Mouse (Mus musculus) testis, adult 2 months (tissue): Measurements from ENCODE around the gene Spn. TPM values are rescaled to one million over a fixed set of nuclear protein-coding genes. Genes with fewer than 3 reads are reported as not detected.
"Not testable (repeated sequence)": the region's sequence is repeated elsewhere in the genome, so short reads cannot be mapped to it uniquely, and the experiment has no call there.

Experiments
- H3K27ac ChIP-seq: fragments of 200-500 bp; 2 replicates; pipeline ENCODE4 v1.5.1; 2012; ENCODE audit warnings: low read depth, low read length; ENCODE audit not compliant: control insufficient read depth, insufficient read depth
- H3K27me3 ChIP-seq: fragments of 200-500 bp; 2 replicates; pipeline ENCODE4 v1.6.1; 2012; ENCODE audit warnings: mild to moderate bottlenecking, low read length, moderate library complexity; ENCODE audit not compliant: control insufficient read depth, insufficient read depth
- H3K36me3 ChIP-seq: fragments of 200-500 bp; 2 replicates; pipeline ENCODE4 v1.6.1; 2012; ENCODE audit warnings: mild to moderate bottlenecking, low read length; ENCODE audit not compliant: control insufficient read depth, insufficient read depth
- H3K4me1 ChIP-seq: fragments of 200-500 bp; 2 replicates; pipeline ENCODE4 v1.6.1; 2012; ENCODE audit warnings: low read length; ENCODE audit not compliant: control insufficient read depth, insufficient read depth
- H3K4me3 ChIP-seq: fragments of 200-500 bp; 2 replicates; pipeline ENCODE4 v1.5.1; 2012; ENCODE audit warnings: low read depth, mild to moderate bottlenecking, low read length, moderate library complexity, mixed read lengths; ENCODE audit not compliant: control insufficient read depth
- CTCF ChIP-seq: fragments of 200-500 bp; IDR thresholded peaks from 2 replicates; pipeline ENCODE4 v1.5.1; 2012; ENCODE audit warnings: low read depth, mild to moderate bottlenecking, inconsistent platforms, low read length, moderate library complexity; ENCODE audit not compliant: control insufficient read depth, insufficient read depth, insufficient replicate concordance
- POLR2A ChIP-seq: fragments of 200-500 bp; IDR thresholded peaks from 2 replicates; pipeline ENCODE4 v1.6.1; 2012; ENCODE audit warnings: low read depth, mild to moderate bottlenecking, inconsistent platforms, low read length, moderate library complexity; ENCODE audit not compliant: control insufficient read depth
- polyA plus RNA-seq: library from polyadenylated mRNA; depleted of rRNA; stranded (reverse); fragments of >200 nt; gene quantifications from 2 replicates; pipeline ENCODE4 v1.2.3, GENCODE M21; 2012

Spn gene
- polyA plus RNA-seq, 1 experiment: 0.09 TPM

DNA sequence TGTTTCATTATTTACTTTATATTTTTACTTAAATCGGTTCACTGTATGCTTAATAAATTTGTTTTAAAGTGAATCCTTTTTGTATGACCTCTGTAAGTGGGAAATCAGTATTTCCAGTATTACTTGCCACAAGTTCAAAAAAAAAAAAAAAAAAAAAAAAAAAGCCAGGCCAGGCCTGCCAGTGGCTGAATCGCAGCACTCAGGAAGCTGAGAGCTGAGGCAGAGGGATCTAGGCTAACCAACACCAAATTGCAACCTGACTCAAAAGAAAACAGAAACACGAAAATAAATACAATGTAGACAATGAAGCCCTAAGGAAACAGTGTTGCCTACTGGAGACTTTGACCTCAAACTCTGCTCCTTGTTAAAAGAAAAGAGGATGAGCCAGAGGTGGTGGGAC is 43.7 kb downstream of the Spn start:
- TF ChIP-seq CTCF (no peak), POLR2A (no peak)
- H3K27me3 ChIP-seq: no peaks in the 10 kb centered on the region
- H3K4me3 ChIP-seq: no peak overlapping the region
- H3K36me3 ChIP-seq: no peaks in the 10 kb centered on the region
- H3K27ac ChIP-seq: no peak overlapping the region
- peaks cover 18% of the 10 kb centered on the region for H3K4me1 ChIP-seq

DNA sequence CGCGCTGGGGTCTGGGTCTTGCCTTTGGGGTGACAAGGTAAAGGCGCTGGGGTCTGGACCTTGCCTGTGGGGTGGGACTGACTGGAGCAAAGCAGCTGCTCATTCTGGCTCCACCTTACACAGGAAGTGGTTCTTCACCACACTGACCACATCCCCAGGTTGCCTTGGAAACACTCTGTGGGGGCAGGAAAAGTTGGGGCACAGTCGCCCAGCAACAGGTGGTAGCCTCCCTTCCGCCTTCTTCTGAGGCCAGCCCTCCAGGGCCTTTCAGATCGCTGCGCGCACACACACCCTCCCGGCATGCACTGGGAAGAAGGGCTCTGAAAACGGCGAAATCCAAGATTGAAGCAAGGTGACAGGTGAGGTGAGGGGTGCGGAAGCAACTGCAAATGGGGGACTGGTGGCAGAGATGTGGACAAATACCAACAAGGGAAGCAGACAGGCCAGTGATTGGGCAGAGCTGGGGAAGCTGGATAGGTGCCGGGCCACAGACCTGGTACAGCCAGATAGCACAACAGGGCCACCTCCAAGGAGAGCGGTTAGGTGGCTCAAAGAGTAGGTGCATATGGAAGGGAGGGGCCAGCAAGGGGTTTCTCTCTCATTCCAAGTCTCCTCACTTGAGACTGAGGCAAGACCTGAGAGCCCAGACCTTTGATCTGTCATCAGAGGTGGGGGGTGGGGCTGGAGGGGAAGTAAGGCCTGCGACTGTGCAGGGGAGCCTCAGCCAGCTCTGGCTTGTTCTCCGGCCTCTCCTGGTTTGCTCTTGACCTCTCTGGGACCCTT is 46.3 kb downstream of the Spn start, which contains the start of gene AI467606:
Gene AI467606, plus strand, starts transcription at position 246 of the 783 bp plus-strand sequence.
- Histone ChIP-seq H3K4me1 (peaks cover 19% of the 10 kb centered on the region), H3K4me3 (peak within 1 kb of the TSS; percentile 89), H3K27ac (peak within 1 kb of the TSS; percentile 71), H3K36me3 (no peaks in the 10 kb centered on the region), H3K27me3 (no peaks in the 10 kb centered on the region)
- 0 out of 2 replicates have a peak, but pooled peaks have one; percentile 24 for TF ChIP-seq POLR2A
- no peak for TF ChIP-seq CTCF

DNA sequence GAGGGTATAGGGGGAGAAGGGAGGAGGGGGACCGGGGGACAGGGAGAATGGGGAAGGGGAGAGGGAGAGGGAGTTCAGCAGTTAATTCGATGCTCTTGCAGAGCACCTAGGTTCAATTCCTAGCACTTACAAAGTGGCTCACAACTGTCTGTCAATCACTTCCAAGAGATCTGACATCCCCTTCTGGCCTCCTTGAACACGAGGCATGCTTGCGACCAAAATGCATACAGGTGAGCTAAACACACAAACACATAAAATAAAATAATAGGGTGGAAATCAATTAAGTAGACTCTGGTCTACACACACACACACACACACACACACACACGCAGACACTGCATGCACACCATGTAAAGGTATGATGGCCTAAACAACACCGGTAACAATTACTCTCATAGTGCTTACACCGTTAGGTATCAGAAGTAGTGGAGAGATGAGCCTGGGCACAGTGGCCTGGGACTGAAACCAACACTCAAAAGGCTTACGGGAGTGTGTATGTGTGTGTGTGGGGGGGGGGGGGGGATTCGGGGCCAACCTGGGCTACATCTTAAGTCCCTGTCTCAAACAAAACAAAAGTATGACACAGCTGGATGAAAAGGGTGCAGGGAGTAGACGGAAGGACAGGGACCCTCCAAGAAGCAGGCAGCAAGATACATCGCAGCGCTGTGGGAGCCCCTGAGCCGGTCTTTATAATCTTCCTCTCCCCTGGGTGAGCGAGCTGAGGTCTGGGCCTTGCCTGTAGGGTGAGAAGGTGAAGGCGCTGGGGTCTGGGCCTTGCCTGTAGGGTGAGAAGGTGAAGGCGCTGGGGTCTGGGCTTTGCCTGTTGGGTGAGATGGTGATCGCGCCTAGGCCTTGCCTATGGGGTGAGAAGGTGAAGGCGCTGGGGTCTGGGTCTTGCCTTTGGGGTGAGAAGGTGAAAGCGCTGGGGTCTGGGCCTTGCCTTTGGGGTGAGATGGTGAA is 47.2 kb downstream of the Spn start:
- TF ChIP-seq POLR2A (no peak), CTCF (no peak)
- peak overlapping the region; percentile 89 for H3K4me3 ChIP-seq

DNA sequence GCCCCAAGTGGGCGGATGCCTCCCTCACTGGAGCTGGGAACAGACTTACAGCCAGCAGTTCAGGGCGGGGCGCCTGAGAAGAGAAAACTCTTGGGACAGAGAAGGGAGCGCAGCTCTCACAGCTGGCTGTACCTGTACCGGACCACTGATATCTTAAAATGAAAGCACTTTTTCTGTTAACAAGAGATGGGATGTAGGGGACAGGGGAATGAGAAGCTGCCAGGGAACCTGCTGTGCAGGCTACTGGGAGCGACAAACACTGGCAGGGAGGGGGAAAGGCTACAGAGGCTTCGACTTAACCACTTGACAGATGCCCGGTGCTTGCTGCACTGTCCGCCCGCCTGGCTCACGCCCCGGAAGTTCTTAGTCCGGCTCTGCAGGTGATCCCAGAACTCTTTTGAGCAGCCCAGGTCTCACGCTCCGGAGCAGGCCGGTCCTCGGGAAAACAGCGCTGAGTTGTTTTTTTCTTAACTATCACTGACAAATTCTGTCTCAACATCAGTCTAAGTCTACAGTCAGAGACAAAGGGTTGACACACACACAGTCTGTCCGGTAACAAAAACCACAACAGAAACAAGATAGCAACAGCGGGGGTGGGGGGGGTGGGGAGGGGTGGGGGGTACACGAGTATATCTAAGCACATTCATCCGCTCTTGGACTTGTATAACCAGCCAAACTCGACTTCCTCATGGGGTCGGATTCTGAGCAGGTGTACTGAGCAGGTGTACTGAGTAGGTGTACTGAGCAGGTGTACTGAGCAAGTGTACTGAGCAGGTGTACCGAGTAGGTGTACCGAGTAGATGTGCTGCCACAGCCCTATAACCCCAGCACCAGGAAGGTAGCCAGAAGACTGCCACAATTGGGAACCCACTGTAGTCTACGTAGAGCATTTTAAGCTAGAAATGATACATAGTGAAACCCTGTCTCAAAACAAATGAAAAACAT is 48.5 kb downstream of the Spn start:
- H3K4me3 ChIP-seq: no peak overlapping the region
- H3K27me3 ChIP-seq: no peaks in the 10 kb centered on the region
- TF ChIP-seq POLR2A (no peak), CTCF (no peak)
- H3K27ac ChIP-seq: no peak overlapping the region
- peaks cover 19% of the 10 kb centered on the region for H3K4me1 ChIP-seq
- no peaks in the 10 kb centered on the region for H3K36me3 ChIP-seq

More for the DNA sequence above, 47.2 kb downstream of the Spn start:
- peaks cover 19% of the 10 kb centered on the region for H3K4me1 ChIP-seq
- peak overlapping the region; percentile 71; the same call in 1 of the 2 replicates for H3K27ac ChIP-seq
- no peaks in the 10 kb centered on the region for H3K27me3 ChIP-seq
- no peaks in the 10 kb centered on the region for H3K36me3 ChIP-seq

DNA sequence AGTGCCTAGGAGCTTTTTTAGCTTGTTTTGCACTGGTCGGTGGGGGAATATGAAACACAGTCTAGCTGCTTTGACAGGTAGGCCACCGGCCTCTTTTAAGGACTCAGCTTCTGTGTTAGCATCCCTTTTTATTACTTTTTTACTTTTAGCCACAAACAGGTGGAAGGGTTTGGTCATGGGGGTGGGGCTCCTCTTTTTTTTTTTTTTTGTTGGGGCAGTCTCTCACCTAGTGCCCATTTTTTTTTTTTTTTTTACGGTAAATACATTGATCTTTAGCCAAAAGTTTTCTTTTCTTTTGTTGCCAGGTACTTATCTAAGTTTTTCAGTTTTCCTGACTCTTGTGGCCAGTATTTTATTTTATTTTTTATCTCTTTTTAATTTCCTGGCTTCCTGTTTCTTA is 49.5 kb downstream of the Spn start:
- Histone ChIP-seq H3K36me3 (no peaks in the 10 kb centered on the region), H3K27me3 (no peaks in the 10 kb centered on the region), H3K27ac (no peak overlapping the region), H3K4me3 (no peak overlapping the region), H3K4me1 (peaks cover 19% of the 10 kb centered on the region)
- TF ChIP-seq CTCF (no peak), POLR2A (no peak)

DNA sequence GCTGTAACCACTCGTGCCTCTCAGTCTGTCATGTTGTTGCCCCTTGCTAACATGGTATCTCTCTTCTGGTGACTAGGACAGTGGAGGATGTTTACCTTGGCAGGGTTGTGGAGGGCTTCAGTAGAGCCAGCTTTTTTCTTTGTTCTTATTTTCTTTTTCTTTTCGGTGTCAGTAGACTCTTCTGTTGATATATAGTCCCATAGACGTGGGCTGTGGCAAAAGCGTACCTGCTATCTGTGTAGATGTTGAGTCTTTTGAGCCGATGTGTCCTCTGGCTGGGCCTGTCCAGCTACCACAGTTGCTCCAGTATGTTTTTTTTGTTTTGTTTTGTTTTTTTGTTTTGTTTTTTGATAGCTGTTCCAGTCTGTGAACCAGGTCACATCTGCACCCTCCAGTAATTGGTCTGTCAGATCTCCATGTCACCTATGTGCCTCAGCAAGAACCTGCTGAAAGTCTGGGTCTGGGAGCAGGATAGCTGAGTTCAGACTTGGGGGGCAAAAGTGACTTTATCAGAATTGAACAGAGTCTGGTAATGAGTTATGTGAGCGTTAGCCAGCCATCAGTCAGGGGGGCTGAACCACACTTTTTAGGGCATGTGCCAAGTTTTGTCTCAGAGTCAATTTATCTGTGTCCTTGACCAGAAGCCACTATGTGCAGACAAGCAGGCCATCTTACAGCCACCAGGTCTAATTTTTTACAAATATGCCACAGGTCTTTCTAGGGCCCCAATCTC is 50.2 kb downstream of the Spn start, which contains the start of gene Zg16:
Gene Zg16, minus strand, starts transcription at position 51 of the 733 bp plus-strand sequence.
- H3K4me1 ChIP-seq: peaks cover 15% of the 10 kb centered on the region
- not testable (repeated sequence) for H3K27me3 ChIP-seq, H3K27ac ChIP-seq, H3K36me3 ChIP-seq, H3K4me3 ChIP-seq

DNA sequence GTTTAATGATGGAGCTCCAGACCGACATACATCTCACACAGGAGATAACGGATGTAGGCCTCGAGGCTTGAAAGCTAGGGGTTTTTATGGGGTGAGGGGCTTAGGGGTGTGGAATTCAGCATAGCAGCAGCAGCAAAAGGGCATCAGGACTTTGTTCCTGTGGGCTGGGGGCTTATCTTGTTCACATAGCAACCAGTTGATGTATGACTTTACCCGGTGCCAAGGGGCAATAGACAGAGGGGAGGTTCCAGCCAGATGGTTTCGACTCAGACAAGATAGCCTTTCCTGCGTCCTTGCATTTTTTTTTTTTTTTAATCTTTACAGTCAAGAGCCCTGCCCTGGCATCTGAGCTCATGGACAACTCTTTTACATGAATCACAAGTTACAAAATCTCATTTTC is 51.9 kb downstream of the Spn start:
- not testable (repeated sequence) for H3K27ac ChIP-seq, H3K27me3 ChIP-seq, H3K4me1 ChIP-seq, H3K4me3 ChIP-seq, H3K36me3 ChIP-seq
